Mouse (Mus musculus) kidney, adult 9 months (tissue): ENCODE results near the gene Ddias.
"Not testable (repeated sequence)": the region's sequence is repeated elsewhere in the genome, so short reads cannot be mapped to it uniquely, and the experiment has no call there.

Source experiments
- DNase-seq: peaks from one replicate; pipeline ENCODE4 v3.0.0; 2022

The Ddias gene

GRCm38 (mm10) chr7:92874116-92874675, at the start of gene Ddias, which contains the start of gene Prcp:
Ddias (minus strand) TSS chr7:92874247.
Prcp (plus strand) TSS chr7:92874470.
- DNase-seq: peak; percentile 94

- no peak for DNase-seq
Measured at GRCm38 (mm10) chr7:92920857-92921172, 46.8 kb upstream of the Ddias start.

GRCm38 (mm10) chr7:92920172-92920856, 46.3 kb upstream of the Ddias start:
- DNase-seq: no peak

GRCm38 (mm10) chr7:92904285-92904684, 30.2 kb upstream of the Ddias start:
- not testable (repeated sequence) for DNase-seq

- DNase-seq: peak; percentile 68
Measured at GRCm38 (mm10) chr7:92903360-92904038, 29.5 kb upstream of the Ddias start.

- DNase-seq: peak; percentile 20
Measured at GRCm38 (mm10) chr7:92897021-92897420, 23.0 kb upstream of the Ddias start.

- DNase-seq: no peak
Measured at GRCm38 (mm10) chr7:92896036-92896435, 22.0 kb upstream of the Ddias start.

- DNase-seq: peak; percentile 17
Measured at GRCm38 (mm10) chr7:92893478-92893877, 19.4 kb upstream of the Ddias start.

GRCm38 (mm10) chr7:92890618-92891230, 16.7 kb upstream of the Ddias start:
- no peak for DNase-seq

- DNase-seq: no peak
Measured at GRCm38 (mm10) chr7:92890211-92890610, 16.2 kb upstream of the Ddias start.

GRCm38 (mm10) chr7:92887230-92887629, 13.2 kb upstream of the Ddias start:
- DNase-seq: no peak

GRCm38 (mm10) chr7:92886801-92887200, 12.8 kb upstream of the Ddias start:
- no peak for DNase-seq

- DNase-seq: no peak
Measured at GRCm38 (mm10) chr7:92884998-92885660, 11.1 kb upstream of the Ddias start.

- no peak for DNase-seq
Measured at GRCm38 (mm10) chr7:92883850-92884716, 10.0 kb upstream of the Ddias start.

GRCm38 (mm10) chr7:92878575-92879285, 4.7 kb upstream of the Ddias start:
- peak; percentile 80 for DNase-seq

- peak; percentile 24 for DNase-seq
Measured at GRCm38 (mm10) chr7:92876538-92876937, 2.5 kb upstream of the Ddias start.

GRCm38 (mm10) chr7:92876066-92876465, 2.0 kb upstream of the Ddias start:
- DNase-seq: peak; percentile 70

GRCm38 (mm10) chr7:92874761-92875408, 838 bp upstream of the Ddias start:
- DNase-seq: peak; percentile 94

- DNase-seq: no peak
Measured at GRCm38 (mm10) chr7:92871596-92871995, 2.5 kb downstream of the Ddias start.

- DNase-seq: peak; percentile 19
Measured at GRCm38 (mm10) chr7:92870161-92870560, 3.9 kb downstream of the Ddias start.

GRCm38 (mm10) chr7:92866526-92866925, 7.5 kb downstream of the Ddias start:
- peak; percentile 45 for DNase-seq
